Mouse (Mus musculus): ENCODE measurements around the gene Tgm3.

Gene Tgm3

DNA sequence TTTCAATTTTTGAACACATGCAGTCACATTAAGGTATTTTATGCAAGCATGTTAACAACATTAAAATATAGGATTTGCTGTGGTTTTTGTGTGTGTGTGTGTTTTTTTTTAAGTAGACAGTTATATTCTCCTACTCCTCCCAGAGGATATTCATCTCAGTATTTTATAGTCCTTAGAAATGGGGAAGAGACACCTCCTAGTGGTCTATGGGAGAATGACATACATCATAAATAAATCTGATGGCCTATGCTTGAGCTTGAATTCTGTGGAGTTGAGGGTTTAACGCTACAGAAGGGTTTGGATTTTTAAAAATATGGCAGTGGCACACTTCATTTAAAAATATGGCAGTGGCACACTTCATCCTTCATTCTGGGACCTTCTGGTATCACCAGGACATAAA lies 46.0 kb downstream of the Tgm3 start:
- in situ Hi-C loops (cut with MboI; ENCODE audit: unreplicated experiment in 2 of 2), result no loop called here

- in situ Hi-C loops (cut with MboI; ENCODE audit: unreplicated experiment in 2 of 2), result no loop called here
Measured at GRCm38 (mm10) chr2:130068228-130068627, 56.1 kb downstream of the Tgm3 start.

GRCm38 (mm10) chr2:130070396-130070795 lies 58.2 kb downstream of the Tgm3 start:
- in situ Hi-C loops (cut with MboI; ENCODE audit: unreplicated experiment in 2 of 2), result loop anchor here in 1 of 2 experiments (10.0 kb wide), 1 partner anchor 164 kb away; no protein-coding TSS in a partner anchor
